Mouse (Mus musculus) neutrophil, adult 5-6 weeks (primary cell): Measurements from ENCODE around the gene Fbxo31. TPM values are rescaled to one million over a fixed set of nuclear protein-coding genes. Genes with fewer than 3 reads are reported as not detected.
"Not testable (repeated sequence)": the region's sequence is repeated elsewhere in the genome, so short reads cannot be mapped to it uniquely, and the experiment has no call there.

Experiments used
- ATAC-seq: fragments of 151-379, 151-347 bp; 2 replicates; pipeline ENCODE4 v1.8.0; 2017; ENCODE audit warnings: mild to moderate bottlenecking, moderate TSS enrichment; ENCODE audit not compliant: insufficient number of reproducible peaks, poor library complexity, low FRiP score, severe bottlenecking; ENCODE audit errors: extremely low read depth
- total RNA-seq: library from RNA; stranded (forward); fragments of 200-1000 nt; gene quantifications from 2 replicates; pipeline ENCODE4 v1.2.3, GENCODE M21; 2017

Gene Fbxo31
- total RNA-seq, result 27.7 and 35.0 TPM in 2 replicates

GRCm38 (mm10) chr8:121578676-121579451, at the start of gene Fbxo31:
Fbxo31 (minus strand) TSS chr8:121578806.
- peak; percentile 59 for ATAC-seq

- no peak for ATAC-seq
Observed at GRCm38 (mm10) chr8:121623043-121623442, 44.4 kb upstream of the Fbxo31 start.

- no peak for ATAC-seq
Observed at GRCm38 (mm10) chr8:121621879-121622278, 43.3 kb upstream of the Fbxo31 start.

GRCm38 (mm10) chr8:121620801-121621516, 42.4 kb upstream of the Fbxo31 start:
- no peak for ATAC-seq

- ATAC-seq, result no peak
Observed at GRCm38 (mm10) chr8:121619401-121619995, 40.9 kb upstream of the Fbxo31 start.

GRCm38 (mm10) chr8:121613419-121613818, 34.8 kb upstream of the Fbxo31 start:
- no peak for ATAC-seq

- ATAC-seq, result no peak
Observed at GRCm38 (mm10) chr8:121609916-121610315, 31.3 kb upstream of the Fbxo31 start.

GRCm38 (mm10) chr8:121609251-121609650, 30.6 kb upstream of the Fbxo31 start:
- ATAC-seq, result no peak

GRCm38 (mm10) chr8:121607661-121608060, 29.1 kb upstream of the Fbxo31 start:
- ATAC-seq, result no peak

- ATAC-seq, result no peak
Observed at GRCm38 (mm10) chr8:121603801-121604200, 25.2 kb upstream of the Fbxo31 start.

- 0 out of 2 replicates have a peak, but pooled peaks have one; percentile 13 for ATAC-seq
Observed at GRCm38 (mm10) chr8:121602860-121603259, 24.3 kb upstream of the Fbxo31 start.

GRCm38 (mm10) chr8:121602411-121602810, 23.8 kb upstream of the Fbxo31 start:
- no peak for ATAC-seq

GRCm38 (mm10) chr8:121599842-121600241, 21.2 kb upstream of the Fbxo31 start:
- no peak for ATAC-seq

GRCm38 (mm10) chr8:121598892-121599291, 20.3 kb upstream of the Fbxo31 start:
- ATAC-seq, result peak; percentile 66

GRCm38 (mm10) chr8:121598190-121598589, 19.6 kb upstream of the Fbxo31 start:
- ATAC-seq, result no peak

GRCm38 (mm10) chr8:121597492-121597891, 18.9 kb upstream of the Fbxo31 start:
- not testable (repeated sequence) for ATAC-seq

- no peak for ATAC-seq
Observed at GRCm38 (mm10) chr8:121593983-121594382, 15.4 kb upstream of the Fbxo31 start.

- no peak for ATAC-seq
Observed at GRCm38 (mm10) chr8:121593293-121593692, 14.7 kb upstream of the Fbxo31 start.

GRCm38 (mm10) chr8:121591178-121592066, 12.8 kb upstream of the Fbxo31 start:
- peak; percentile 42; the same call in 1 of the 2 replicates for ATAC-seq
